Mouse (Mus musculus): ENCODE measurements around the gene Rorb.

GRCm38 (mm10) chr19:18905511-18905910, 205.5 kb downstream of the Rorb start:
- TF ChIP-seq TAL1 (IDR thresholded peaks at IDR 0.05; ENCODE audit: low read length) (no peak), GATA1 (IDR thresholded peaks at IDR 0.05; ENCODE audit: low read length) (no peak)
